Mouse (Mus musculus) thymus, postnatal 14 days (tissue): ENCODE data around the gene Ampd2.

Source experiments
- DNase-seq: peaks from one replicate; pipeline ENCODE4 v3.0.0; 2021

Ampd2 gene

GRCm38 (mm10) chr3:108068826-108069225 lies 17.6 kb downstream of the Ampd2 start:
- no peak for DNase-seq

GRCm38 (mm10) chr3:108067370-108067934 lies 19.0 kb downstream of the Ampd2 start:
- no peak for DNase-seq

- DNase-seq = no peak
These were observed 20.9 kb downstream of the Ampd2 start for GRCm38 (mm10) chr3:108065551-108065950.

- no peak for DNase-seq
These were observed 21.8 kb downstream of the Ampd2 start for GRCm38 (mm10) chr3:108064672-108065071.

- DNase-seq = no peak
These were observed 23.8 kb downstream of the Ampd2 start for GRCm38 (mm10) chr3:108062648-108063047.

GRCm38 (mm10) chr3:108061420-108061819 lies 25.0 kb downstream of the Ampd2 start:
- peak; percentile 64 for DNase-seq

GRCm38 (mm10) chr3:108050493-108050892 lies 36.0 kb downstream of the Ampd2 start:
- no peak for DNase-seq

- no peak for DNase-seq
These were observed 38.1 kb downstream of the Ampd2 start for GRCm38 (mm10) chr3:108048306-108048705.

GRCm38 (mm10) chr3:108046944-108047655 lies 39.4 kb downstream of the Ampd2 start:
- DNase-seq = no peak

- peak; percentile 87 for DNase-seq
These were observed 41.9 kb downstream of the Ampd2 start, which contains the start of gene Gstm4 for GRCm38 (mm10) chr3:108044394-108045140. TSS of gene Gstm4 (minus strand) at chr3:108044894.

- DNase-seq = no peak
These were observed 53.3 kb downstream of the Ampd2 start for GRCm38 (mm10) chr3:108033156-108033555.

GRCm38 (mm10) chr3:108032113-108032512 lies 54.3 kb downstream of the Ampd2 start:
- no peak for DNase-seq

- DNase-seq = no peak
These were observed 57.6 kb downstream of the Ampd2 start for GRCm38 (mm10) chr3:108028641-108029365.

- no peak for DNase-seq
These were observed 59.9 kb downstream of the Ampd2 start for GRCm38 (mm10) chr3:108026597-108026996.

GRCm38 (mm10) chr3:108026049-108026448 lies 60.4 kb downstream of the Ampd2 start:
- no peak for DNase-seq

GRCm38 (mm10) chr3:108025318-108025717 lies 61.1 kb downstream of the Ampd2 start:
- no peak for DNase-seq
